Comparison of ENCODE assay signal across 8 mouse cellular contexts in the genomic region with DNA sequence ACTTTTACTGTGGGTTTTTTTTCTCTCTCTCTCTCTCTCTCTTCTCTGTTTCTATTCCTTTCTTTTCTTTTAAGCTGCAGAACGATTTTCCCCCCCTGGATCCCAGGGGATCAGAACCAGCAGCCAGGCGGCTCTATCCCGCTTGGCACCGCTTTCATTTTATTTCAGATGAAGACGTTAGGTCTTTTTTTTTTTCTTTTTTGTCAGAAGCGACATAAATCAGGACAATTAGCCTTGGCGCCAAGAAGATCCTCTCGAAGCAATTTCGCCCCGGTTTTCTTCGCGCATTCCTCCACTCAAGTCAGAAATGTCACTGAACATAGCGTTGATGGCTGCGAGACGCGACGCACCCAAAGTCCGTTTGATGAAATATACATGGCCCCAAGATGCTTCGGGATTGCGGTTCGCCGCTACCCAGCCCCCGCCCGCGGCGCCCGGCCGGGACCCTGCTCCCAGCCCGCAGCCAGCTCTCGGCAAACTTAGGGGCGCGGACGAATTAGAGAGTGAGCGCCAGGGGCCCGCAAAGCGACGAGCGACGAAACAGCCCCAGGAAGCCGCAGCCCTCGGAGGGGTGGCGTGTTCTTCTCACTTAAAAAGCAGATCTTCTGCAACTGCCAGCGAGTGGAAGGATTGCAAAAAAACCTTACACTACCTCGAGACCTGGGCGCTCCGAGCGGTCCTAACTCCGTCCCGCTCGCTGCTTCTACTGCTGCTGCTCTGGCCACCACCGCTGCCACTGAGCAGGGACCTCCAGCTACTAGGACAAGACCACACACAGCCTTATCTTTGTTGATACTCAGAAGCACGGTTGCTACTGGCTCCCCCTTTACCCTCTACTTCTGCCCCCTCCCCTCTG. TPM values are rescaled to one million over a fixed set of nuclear protein-coding genes. Genes with fewer than 3 reads are reported as not detected.
DNase-seq lines count a peak whose midpoint lies in the region; ATAC-seq and TF ChIP-seq lines count a peak whose summit lies in the region.

A gene (minus strand): TSS at position 806 of the 856 bp plus-strand sequence.

- peak within 1 kb of the TSS; percentile 59 for H3K4me3 ChIP-seq in bone marrow macrophage, adult 2 months (ENCODE audit: insufficient read depth, low read length)
- peak within 1 kb of the TSS; percentile 76 for H3K4me3 ChIP-seq in forebrain, embryonic 10.5 days
- peak within 1 kb of the TSS; percentile 52 for H3K4me3 ChIP-seq in hindbrain, embryonic 16.5 days (ENCODE audit: low read length)
- H3K4me3 ChIP-seq in limb, embryonic 13.5 days: peak within 1 kb of the TSS; percentile 66
- peak within 1 kb of the TSS; percentile 77 for H3K4me3 ChIP-seq in neural tube, embryonic 13.5 days

- H3K9me3 ChIP-seq in forebrain, embryonic 10.5 days: no peaks in the 10 kb centered on the region
- no peaks in the 10 kb centered on the region for H3K9me3 ChIP-seq in hindbrain, embryonic 16.5 days (ENCODE audit: control insufficient read depth, low read length)
- no peaks in the 10 kb centered on the region for H3K9me3 ChIP-seq in limb, embryonic 13.5 days
- no peaks in the 10 kb centered on the region for H3K9me3 ChIP-seq in neural tube, embryonic 13.5 days

- TF ChIP-seq CTCF in bone marrow macrophage, adult 2 months (IDR thresholded peaks at IDR 0.05; ENCODE audit: low read depth, low read length): no peak

- no peaks in the 10 kb centered on the region for H3K36me3 ChIP-seq in forebrain, embryonic 10.5 days (replicated peaks)
- no peaks in the 10 kb centered on the region for H3K36me3 ChIP-seq in hindbrain, embryonic 16.5 days (ENCODE audit: control insufficient read depth, insufficient read depth, low read length)
- no peaks in the 10 kb centered on the region for H3K36me3 ChIP-seq in limb, embryonic 13.5 days
- no peaks in the 10 kb centered on the region for H3K36me3 ChIP-seq in neural tube, embryonic 13.5 days

- no peaks in the 10 kb centered on the region for H3K4me1 ChIP-seq in bone marrow macrophage, adult 2 months (ENCODE audit: control insufficient read depth, insufficient read depth, low read length)
- H3K4me1 ChIP-seq in forebrain, embryonic 10.5 days: peaks cover 18% of the 10 kb centered on the region
- no peaks in the 10 kb centered on the region for H3K4me1 ChIP-seq in hindbrain, embryonic 16.5 days (ENCODE audit: control insufficient read depth, insufficient read depth, low read depth, low read length)
- H3K4me1 ChIP-seq in limb, embryonic 13.5 days: peaks cover 15% of the 10 kb centered on the region; the same call in 1 of the 2 replicates
- peaks cover 5% of the 10 kb centered on the region; the same call in 1 of the 2 replicates for H3K4me1 ChIP-seq in neural tube, embryonic 13.5 days (replicated peaks)

- H3K27ac ChIP-seq in bone marrow macrophage, adult 2 months (ENCODE audit: insufficient read depth, low read depth, low read length): no peak within 1 kb of the TSS
- H3K27ac ChIP-seq in forebrain, embryonic 10.5 days: peak within 1 kb of the TSS; percentile 74
- H3K27ac ChIP-seq in hindbrain, embryonic 16.5 days (ENCODE audit: low read depth, low read length): peak within 1 kb of the TSS; percentile 77
- no peak within 1 kb of the TSS for H3K27ac ChIP-seq in limb, embryonic 13.5 days
- peak within 1 kb of the TSS; percentile 77 for H3K27ac ChIP-seq in neural tube, embryonic 13.5 days (replicated peaks)

- peaks cover 46% of the 10 kb centered on the region for H3K27me3 ChIP-seq in forebrain, embryonic 10.5 days (ENCODE audit: poor library complexity, severe bottlenecking)
- no peaks in the 10 kb centered on the region for H3K27me3 ChIP-seq in hindbrain, embryonic 16.5 days (replicated peaks; ENCODE audit: control insufficient read depth, insufficient read depth, low read length)
- H3K27me3 ChIP-seq in limb, embryonic 13.5 days: peaks cover 16% of the 10 kb centered on the region
- H3K27me3 ChIP-seq in neural tube, embryonic 13.5 days: peaks cover 19% of the 10 kb centered on the region

- no peak for TF ChIP-seq POLR2A in bone marrow macrophage, adult 2 months (IDR thresholded peaks at IDR 0.05; ENCODE audit: borderline replicate concordance, low read depth, low read length)

- peak in 1 of 2 experiments; percentile 37 for DNase-seq in layer of hippocampus, adult 18-20 months (ENCODE audit: low spot score in 2 of 2)
- no peak for DNase-seq in layer of hippocampus, adult 11-12 months (ENCODE audit: low spot score)
- peak; percentile 49 for DNase-seq in forebrain, embryonic 10.5 days (ENCODE audit: extremely low spot score, low spot score)
- DNase-seq in thymus, postnatal 25 days: no peak

- H3K4me2 ChIP-seq in hindbrain, embryonic 16.5 days (ENCODE audit: low read length): peak within 1 kb of the TSS; percentile 79
- peak within 1 kb of the TSS; percentile 98 for H3K4me2 ChIP-seq in limb, embryonic 13.5 days (replicated peaks)
- H3K4me2 ChIP-seq in neural tube, embryonic 13.5 days: peak within 1 kb of the TSS; percentile 98

- peak within 1 kb of the TSS; percentile 68 for H3K9ac ChIP-seq in hindbrain, embryonic 16.5 days (ENCODE audit: low read depth, low read length)
- peak within 1 kb of the TSS; percentile 77 for H3K9ac ChIP-seq in limb, embryonic 13.5 days
- H3K9ac ChIP-seq in neural tube, embryonic 13.5 days: peak within 1 kb of the TSS; percentile 87

- WGBS in forebrain, embryonic 10.5 days: under 1% methylated on average over 52 of the region's 52 CpGs
- under 1% methylated on average over 43 of the region's 52 CpGs for WGBS in hindbrain, embryonic 16.5 days
- WGBS in limb, embryonic 13.5 days: under 1% methylated on average over 52 of the region's 52 CpGs
- WGBS in neural tube, embryonic 13.5 days: under 1% methylated on average over 52 of the region's 52 CpGs

- ATAC-seq in hindbrain, embryonic 16.5 days: peak; percentile 73
- ATAC-seq in limb, embryonic 13.5 days (ENCODE audit: low FRiP score, low read depth): peak; percentile 64
- ATAC-seq in neural tube, embryonic 13.5 days (ENCODE audit: low read depth): peak; percentile 58

RNA-seq across cellular contexts. Expression of the gene that starts here (rescaled TPM):
- total RNA-seq in layer of hippocampus, adult 18-20 months (2021): 10 to 100 TPM; 41.7 to 43.4 TPM
- polyA plus RNA-seq in bone marrow macrophage, adult 2 months (2012; ENCODE audit: insufficient read depth, insufficient read length, missing spikeins): 0.35 TPM in 1 of 2 replicates, not detected in the other
- polyA plus RNA-seq in forebrain, embryonic 10.5 days (2016; fragmentation: Nextera tagmentation; extraction: Ambion mirVana): 0.72 and 2.0 TPM in 2 replicates
- 20.5 and 21.8 TPM in 2 replicates for polyA plus RNA-seq in hindbrain, embryonic 16.5 days (2015; fragmentation: Nextera tagmentation; extraction: Ambion mirVana)
- 8.6 and 9.6 TPM in 2 replicates for polyA plus RNA-seq in limb, embryonic 13.5 days (2015; fragmentation: Nextera tagmentation; extraction: Ambion mirVana)
- 13.7 and 15.6 TPM in 2 replicates for polyA plus RNA-seq in neural tube, embryonic 13.5 days (2015; fragmentation: Nextera tagmentation; extraction: Ambion mirVana)

Comparison
In these comparisons a context has a peak if more than half of its experiments do, and no peak if none do; other contexts are left out.
1. H3K27ac ChIP-seq: peak in forebrain, embryonic 10.5 days (single experiment), hindbrain, embryonic 16.5 days (single experiment) and neural tube, embryonic 13.5 days (single experiment); none in bone marrow macrophage, adult 2 months (single experiment) and limb, embryonic 13.5 days (single experiment).
2. Peak in every context shown above with its lines, with median percentiles within 50 percentile points of each other: H3K4me3 ChIP-seq, ATAC-seq, H3K4me2 ChIP-seq and H3K9ac ChIP-seq.